Mouse (Mus musculus) forebrain, embryonic 15.5 days (tissue): Measurements from ENCODE around the gene Cmss1. TPM values are rescaled to one million over a fixed set of nuclear protein-coding genes. Genes with fewer than 3 reads are reported as not detected.
A peak's percentile ranks its signal among the peaks of the same experiment; 100 is the strongest.
"Not testable (repeated sequence)": the region's sequence is repeated elsewhere in the genome, so short reads cannot be mapped to it uniquely, and the experiment has no call there.

ENCODE experiments used
- ATAC-seq: fragments of 200-750 bp; cut with Nextera tagmentation; replicated peaks from 2 replicates; pipeline ENCODE4 v1.8.0; 2017; ENCODE audit warnings: mild to moderate bottlenecking, moderate TSS enrichment, moderate library complexity
- H3K27ac ChIP-seq: fragments of 300-500 bp; sonication (generic); replicated peaks from 2 replicates; pipeline ENCODE4 v1.5.1; 2015; ENCODE audit warnings: mild to moderate bottlenecking, inconsistent platforms
- H3K27me3 ChIP-seq: fragments of 300-500 bp; sonication (generic); 2 replicates; pipeline ENCODE4 v1.6.1; 2015; ENCODE audit warnings: inconsistent platforms
- H3K36me3 ChIP-seq: fragments of 300-500 bp; sonication (generic); 2 replicates; pipeline ENCODE4 v1.6.1; 2015; ENCODE audit warnings: mild to moderate bottlenecking, inconsistent platforms
- H3K4me1 ChIP-seq: fragments of 300-500 bp; sonication (generic); 2 replicates; pipeline ENCODE4 v1.6.1; 2015; ENCODE audit warnings: inconsistent platforms
- H3K4me2 ChIP-seq: fragments of 300-500 bp; sonication (generic); replicated peaks from 2 replicates; pipeline ENCODE4 v1.6.1; 2015; ENCODE audit warnings: mild to moderate bottlenecking, inconsistent platforms
- H3K4me3 ChIP-seq: fragments of 300-500 bp; sonication (generic); 2 replicates; pipeline ENCODE4 v1.5.1; 2015; ENCODE audit warnings: mild to moderate bottlenecking, inconsistent platforms
- H3K9ac ChIP-seq: fragments of 300-500 bp; sonication (generic); replicated peaks from 2 replicates; pipeline ENCODE4 v1.6.1; 2015; ENCODE audit warnings: mild to moderate bottlenecking, inconsistent platforms
- H3K9me3 ChIP-seq: fragments of 300-500 bp; sonication (generic); 2 replicates; pipeline ENCODE4 v1.6.1; 2016; ENCODE audit warnings: inconsistent platforms
- WGBS: fragments of 180-500 bp; shearing (Covaris S2); methylation state at CpG from one replicate; pipeline ENCODE4 v1.1.7; 2015; ENCODE audit warnings: mixed read lengths; 5-methylcytosine and 5-hydroxymethylcytosine counted together
- polyA plus RNA-seq: library from polyadenylated mRNA; unstranded; fragments of >200 nt; fragmentation: Nextera tagmentation; extraction: Ambion mirVana; gene quantifications from 2 replicates; pipeline ENCODE4 v1.2.1, GENCODE M21; 2015

Gene Cmss1
- polyA plus RNA-seq, 1 experiment from 2014 or later, result 41.8 TPM

GRCm38 (mm10) chr16:57417017-57417416 is 189.6 kb downstream of the Cmss1 start:
- Histone ChIP-seq H3K4me2 (no peak overlapping the region), H3K4me1 (no peaks in the 10 kb centered on the region), H3K9me3 (no peaks in the 10 kb centered on the region), H3K36me3 (no peaks in the 10 kb centered on the region), H3K9ac (no peak overlapping the region), H3K4me3 (no peak overlapping the region), H3K27me3 (no peaks in the 10 kb centered on the region), H3K27ac (no peak overlapping the region)
- WGBS, result 86% methylated on average over 9 of the region's 9 CpGs
- no peak for ATAC-seq

GRCm38 (mm10) chr16:57416049-57416448 is 190.6 kb downstream of the Cmss1 start:
- no peak overlapping the region for H3K4me3 ChIP-seq
- H3K4me2 ChIP-seq, result no peak overlapping the region
- no peaks in the 10 kb centered on the region for H3K36me3 ChIP-seq
- WGBS, result 44% methylated on average over 2 of the region's 2 CpGs
- H3K9me3 ChIP-seq, result no peaks in the 10 kb centered on the region
- H3K27me3 ChIP-seq, result no peaks in the 10 kb centered on the region
- H3K4me1 ChIP-seq, result no peaks in the 10 kb centered on the region
- ATAC-seq, result 0 out of 2 replicates have a peak, but pooled peaks have one; percentile 43
- no peak overlapping the region for H3K27ac ChIP-seq
- H3K9ac ChIP-seq, result no peak overlapping the region

- 63% methylated on average over 4 of the region's 4 CpGs for WGBS
- no peaks in the 10 kb centered on the region for H3K27me3 ChIP-seq
- H3K36me3 ChIP-seq, result no peaks in the 10 kb centered on the region
- no peak overlapping the region for H3K4me3 ChIP-seq
- no peaks in the 10 kb centered on the region for H3K9me3 ChIP-seq
- no peak for ATAC-seq
- no peak overlapping the region for H3K27ac ChIP-seq
- H3K4me1 ChIP-seq, result no peaks in the 10 kb centered on the region
- H3K9ac ChIP-seq, result no peak overlapping the region
- no peak overlapping the region for H3K4me2 ChIP-seq
Observed at GRCm38 (mm10) chr16:57412766-57413165, 193.9 kb downstream of the Cmss1 start.

GRCm38 (mm10) chr16:57403825-57404224 is 202.8 kb downstream of the Cmss1 start:
- no peak for ATAC-seq

GRCm38 (mm10) chr16:57402910-57403309 is 203.8 kb downstream of the Cmss1 start:
- Histone ChIP-seq H3K4me3 (no peak overlapping the region), H3K9me3 (no peaks in the 10 kb centered on the region), H3K27ac (no peak overlapping the region), H3K4me2 (no peak overlapping the region), H3K9ac (no peak overlapping the region), H3K36me3 (no peaks in the 10 kb centered on the region), H3K4me1 (no peaks in the 10 kb centered on the region), H3K27me3 (no peaks in the 10 kb centered on the region)
- WGBS, result 88% methylated on average over 4 of the region's 4 CpGs
- no peak for ATAC-seq

More at GRCm38 (mm10) chr16:57403825-57404224, 202.8 kb downstream of the Cmss1 start:
- Histone ChIP-seq H3K36me3 (no peaks in the 10 kb centered on the region), H3K9ac (no peak overlapping the region), H3K4me2 (no peak overlapping the region), H3K27me3 (no peaks in the 10 kb centered on the region), H3K27ac (no peak overlapping the region), H3K9me3 (no peaks in the 10 kb centered on the region), H3K4me1 (no peaks in the 10 kb centered on the region), H3K4me3 (no peak overlapping the region)
- WGBS, result 78% methylated on average over 5 of the region's 5 CpGs

- WGBS, result 57% methylated on average over 6 of the region's 6 CpGs
- Histone ChIP-seq H3K4me2 (no peak overlapping the region), H3K27ac (no peak overlapping the region), H3K9me3 (no peaks in the 10 kb centered on the region), H3K36me3 (no peaks in the 10 kb centered on the region), H3K9ac (no peak overlapping the region), H3K4me3 (no peak overlapping the region), H3K27me3 (no peaks in the 10 kb centered on the region), H3K4me1 (no peaks in the 10 kb centered on the region)
- no peak for ATAC-seq
Observed at GRCm38 (mm10) chr16:57401702-57402101, 205.0 kb downstream of the Cmss1 start.

- H3K27ac ChIP-seq, result no peak overlapping the region
- H3K4me1 ChIP-seq, result no peaks in the 10 kb centered on the region
- H3K4me3 ChIP-seq, result no peak overlapping the region
- H3K27me3 ChIP-seq, result no peaks in the 10 kb centered on the region
- no peak overlapping the region for H3K4me2 ChIP-seq
- WGBS, result 93% methylated on average over 10 of the region's 10 CpGs
- no peaks in the 10 kb centered on the region for H3K36me3 ChIP-seq
- ATAC-seq, result no peak
- H3K9ac ChIP-seq, result no peak overlapping the region
- no peaks in the 10 kb centered on the region for H3K9me3 ChIP-seq
Observed at GRCm38 (mm10) chr16:57399566-57399965, 207.1 kb downstream of the Cmss1 start.

- ATAC-seq, result peak; percentile 62
- Histone ChIP-seq H3K27me3 (no peaks in the 10 kb centered on the region), H3K4me1 (no peaks in the 10 kb centered on the region), H3K9ac (no peak overlapping the region), H3K36me3 (no peaks in the 10 kb centered on the region), H3K27ac (no peak overlapping the region), H3K4me3 (no peak overlapping the region), H3K4me2 (no peak overlapping the region), H3K9me3 (no peaks in the 10 kb centered on the region)
- WGBS, result 51% methylated on average over 18 of the region's 18 CpGs
Observed at GRCm38 (mm10) chr16:57398387-57399214, 208.1 kb downstream of the Cmss1 start.

- Histone ChIP-seq H3K36me3 (no peaks in the 10 kb centered on the region), H3K9ac (no peak overlapping the region), H3K4me1 (no peaks in the 10 kb centered on the region), H3K27me3 (no peaks in the 10 kb centered on the region), H3K4me3 (no peak overlapping the region), H3K9me3 (no peaks in the 10 kb centered on the region), H3K27ac (no peak overlapping the region), H3K4me2 (no peak overlapping the region)
- 74% methylated on average over 6 of the region's 6 CpGs for WGBS
- ATAC-seq, result no peak
Observed at GRCm38 (mm10) chr16:57397845-57398244, 208.8 kb downstream of the Cmss1 start.

- Histone ChIP-seq H3K4me1 (no peaks in the 10 kb centered on the region), H3K36me3 (no peaks in the 10 kb centered on the region), H3K27me3 (no peaks in the 10 kb centered on the region), H3K9me3 (no peaks in the 10 kb centered on the region), H3K9ac (no peak overlapping the region), H3K4me3 (no peak overlapping the region), H3K27ac (no peak overlapping the region), H3K4me2 (no peak overlapping the region)
- ATAC-seq, result no peak
- 86% methylated on average over 6 of the region's 6 CpGs for WGBS
Observed at GRCm38 (mm10) chr16:57396249-57396648, 210.4 kb downstream of the Cmss1 start.

GRCm38 (mm10) chr16:57393161-57393560 is 213.5 kb downstream of the Cmss1 start:
- H3K9me3 ChIP-seq, result no peaks in the 10 kb centered on the region
- no peaks in the 10 kb centered on the region for H3K4me1 ChIP-seq
- no peaks in the 10 kb centered on the region for H3K36me3 ChIP-seq
- no peak overlapping the region for H3K4me3 ChIP-seq
- no peak overlapping the region for H3K27ac ChIP-seq
- H3K27me3 ChIP-seq, result no peaks in the 10 kb centered on the region
- no peak overlapping the region for H3K9ac ChIP-seq
- no peak for ATAC-seq
- 70% methylated on average over 11 of the region's 11 CpGs for WGBS
- no peak overlapping the region for H3K4me2 ChIP-seq

GRCm38 (mm10) chr16:57392461-57392860 is 214.2 kb downstream of the Cmss1 start:
- ATAC-seq, result no peak
- Histone ChIP-seq H3K9ac (no peak overlapping the region), H3K9me3 (no peaks in the 10 kb centered on the region), H3K4me3 (no peak overlapping the region), H3K27me3 (no peaks in the 10 kb centered on the region), H3K4me1 (no peaks in the 10 kb centered on the region), H3K27ac (no peak overlapping the region), H3K4me2 (no peak overlapping the region), H3K36me3 (no peaks in the 10 kb centered on the region)
- 76% methylated on average over 2 of the region's 2 CpGs for WGBS

- not testable (repeated sequence) for H3K9ac ChIP-seq, H3K27ac ChIP-seq, H3K36me3 ChIP-seq, H3K27me3 ChIP-seq, H3K4me1 ChIP-seq, H3K4me2 ChIP-seq, H3K4me3 ChIP-seq, H3K9me3 ChIP-seq, ATAC-seq
- WGBS, result 29% methylated on average over 28 of the region's 39 CpGs
Observed at GRCm38 (mm10) chr16:57391171-57391570, 215.5 kb downstream of the Cmss1 start.
